Mouse (Mus musculus): ENCODE results near the gene Ostm1.

GRCm38 (mm10) chr10:42687873-42688272, 104.3 kb downstream of the Ostm1 start:
- TF ChIP-seq EP300 (IDR thresholded peaks at IDR 0.05) = no peak
- TF ChIP-seq CTCF (IDR thresholded peaks at IDR 0.05) = no peak
